Mouse (Mus musculus) midbrain, embryonic 16.5 days (tissue): ENCODE measurements at regions not wholly inside any gene's neighbourhood (a gene's known extent, or its start where the extent isn't known, plus 50 kb on each side); places are given as distances from the start of the nearest gene placed in this dataset.

ENCODE experiments used
- ATAC-seq: fragments of 200-750 bp; cut with Nextera tagmentation; 2 replicates; pipeline ENCODE4 v1.8.0; 2017; ENCODE audit warnings: moderate TSS enrichment
- H3K27ac ChIP-seq: fragments of 300-500 bp; sonication (generic); 2 replicates; pipeline ENCODE4 v1.5.1; 2014; ENCODE audit warnings: mild to moderate bottlenecking, low read length, mixed read lengths
- H3K27me3 ChIP-seq: fragments of 300-500 bp; sonication (generic); 2 replicates; pipeline ENCODE4 v1.6.1; 2014; ENCODE audit warnings: low read depth, low read length, mixed read lengths; ENCODE audit not compliant: control insufficient read depth, insufficient read depth
- H3K36me3 ChIP-seq: fragments of 300-500 bp; sonication (generic); 2 replicates; pipeline ENCODE4 v1.6.1; 2014; ENCODE audit warnings: mild to moderate bottlenecking, low read length, moderate library complexity, mixed read lengths; ENCODE audit not compliant: control insufficient read depth, insufficient read depth
- H3K4me1 ChIP-seq: fragments of 300-500 bp; sonication (generic); 2 replicates; pipeline ENCODE4 v1.6.1; 2014; ENCODE audit warnings: mild to moderate bottlenecking, low read length, mixed read lengths; ENCODE audit not compliant: control insufficient read depth, insufficient read depth
- H3K4me2 ChIP-seq: fragments of 300-500 bp; sonication (generic); 2 replicates; pipeline ENCODE4 v1.6.1; 2014; ENCODE audit warnings: mild to moderate bottlenecking, low read length, mixed read lengths
- H3K4me3 ChIP-seq: fragments of 300-500 bp; sonication (generic); 2 replicates; pipeline ENCODE4 v1.5.1; 2014; ENCODE audit warnings: low read depth, mild to moderate bottlenecking, low read length, moderate library complexity, mixed read lengths
- H3K9ac ChIP-seq: fragments of 300-500 bp; sonication (generic); 2 replicates; pipeline ENCODE4 v1.6.1; 2014; ENCODE audit warnings: low read depth, low read length, mixed read lengths
- H3K9me3 ChIP-seq: fragments of 300-500 bp; sonication (generic); replicated peaks from 2 replicates; pipeline ENCODE4 v1.6.1; 2014; ENCODE audit warnings: mild to moderate bottlenecking, low read length, mixed read lengths; ENCODE audit not compliant: control insufficient read depth, poor library complexity, severe bottlenecking
- WGBS: fragments of 180-500 bp; shearing (Covaris S2); extraction: QIAGEN DNeasy Blood & Tissue Kit; methylation state at CpG from one replicate; pipeline ENCODE4 v1.1.7; 2014; 5-methylcytosine and 5-hydroxymethylcytosine counted together

DNA sequence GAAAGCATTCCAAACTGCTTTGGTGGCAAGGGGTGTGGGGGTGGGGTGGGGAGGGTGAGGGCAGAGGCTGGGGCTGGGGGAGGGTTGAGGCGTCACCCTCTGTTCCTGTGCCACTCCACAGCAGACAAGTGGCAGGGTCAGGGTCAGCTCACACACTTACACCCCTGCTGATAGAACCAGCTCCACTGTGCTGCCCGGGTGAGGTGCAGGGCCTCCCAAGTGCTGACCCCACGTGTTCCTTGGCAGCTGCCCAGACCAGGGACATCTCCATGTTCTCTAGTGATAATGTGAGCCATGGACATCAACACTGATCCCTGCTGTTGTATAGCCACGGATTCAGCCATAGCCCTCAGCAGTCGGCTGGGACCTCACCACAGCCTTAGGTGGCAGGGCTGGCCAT is 1652.3 kb upstream of the Gm7489 start:
- no peaks in the 10 kb centered on the region for H3K27me3 ChIP-seq
- H3K9me3 ChIP-seq: no peaks in the 10 kb centered on the region
- no peaks in the 10 kb centered on the region for H3K36me3 ChIP-seq
- no peak overlapping the region for H3K27ac ChIP-seq
- H3K9ac ChIP-seq: no peak overlapping the region
- H3K4me2 ChIP-seq: no peak overlapping the region
- WGBS: 91% methylated on average over 5 of the region's 5 CpGs
- ATAC-seq: no peak
- no peak overlapping the region for H3K4me3 ChIP-seq
- no peaks in the 10 kb centered on the region for H3K4me1 ChIP-seq

DNA sequence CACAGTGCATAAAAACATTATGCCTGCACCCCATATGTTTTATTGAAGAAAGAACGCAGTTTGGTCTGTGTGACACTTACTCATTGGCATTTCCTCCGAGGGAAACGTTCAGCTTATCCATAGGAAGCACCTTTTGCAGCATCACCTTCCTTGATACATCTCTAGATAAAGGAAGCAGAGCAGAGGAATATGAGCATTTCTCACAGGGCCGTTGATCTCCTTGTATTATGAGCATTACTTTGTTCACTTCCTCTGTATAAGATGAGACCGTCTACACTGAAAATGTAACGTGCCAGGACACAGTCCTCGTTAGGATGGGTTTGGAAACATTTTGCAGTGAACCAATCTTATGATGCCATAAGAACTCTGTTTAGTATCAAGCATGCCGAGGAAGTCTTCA is 1648.5 kb upstream of the Gm7489 start:
- H3K9ac ChIP-seq: no peak overlapping the region
- H3K36me3 ChIP-seq: no peaks in the 10 kb centered on the region
- H3K27ac ChIP-seq: no peak overlapping the region
- 75% methylated on average over 8 of the region's 8 CpGs for WGBS
- no peaks in the 10 kb centered on the region for H3K9me3 ChIP-seq
- no peaks in the 10 kb centered on the region for H3K4me1 ChIP-seq
- H3K4me2 ChIP-seq: no peak overlapping the region
- H3K27me3 ChIP-seq: no peaks in the 10 kb centered on the region
- ATAC-seq: no peak
- H3K4me3 ChIP-seq: no peak overlapping the region

DNA sequence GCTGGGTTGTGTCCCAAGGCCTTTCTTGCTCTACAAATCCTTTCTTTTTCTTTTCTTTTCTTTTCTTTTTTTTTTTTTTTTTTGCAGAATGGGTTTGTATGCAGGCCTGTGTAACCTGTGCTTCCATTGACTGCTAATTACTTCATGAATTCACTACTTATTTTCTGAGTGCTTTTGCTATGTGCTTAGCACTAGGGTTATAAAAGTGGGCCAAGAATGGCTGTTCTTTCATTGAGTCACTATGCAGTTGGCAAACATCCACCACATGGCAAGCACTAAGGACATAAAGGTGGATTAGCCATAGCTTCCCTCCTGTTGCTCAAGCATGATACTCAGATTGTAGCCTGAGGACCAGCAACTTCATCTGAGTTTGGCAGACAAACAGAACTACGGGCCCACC is 1641.8 kb upstream of the Gm7489 start:
- no peaks in the 10 kb centered on the region for H3K27me3 ChIP-seq
- peak; percentile 60; the same call in 1 of the 2 replicates for ATAC-seq
- no peaks in the 10 kb centered on the region for H3K9me3 ChIP-seq

More for the DNA sequence above, 1641.8 kb upstream of the Gm7489 start:
- H3K4me2 ChIP-seq: no peak overlapping the region
- H3K9ac ChIP-seq: no peak overlapping the region
- 78% methylated on average over 1 of the region's 1 CpGs for WGBS
- H3K36me3 ChIP-seq: no peaks in the 10 kb centered on the region
- no peak overlapping the region for H3K27ac ChIP-seq
- H3K4me1 ChIP-seq: no peaks in the 10 kb centered on the region
- H3K4me3 ChIP-seq: no peak overlapping the region
